Comparison of ENCODE assay signal across 17 mouse cellular contexts in the genomic region with DNA sequence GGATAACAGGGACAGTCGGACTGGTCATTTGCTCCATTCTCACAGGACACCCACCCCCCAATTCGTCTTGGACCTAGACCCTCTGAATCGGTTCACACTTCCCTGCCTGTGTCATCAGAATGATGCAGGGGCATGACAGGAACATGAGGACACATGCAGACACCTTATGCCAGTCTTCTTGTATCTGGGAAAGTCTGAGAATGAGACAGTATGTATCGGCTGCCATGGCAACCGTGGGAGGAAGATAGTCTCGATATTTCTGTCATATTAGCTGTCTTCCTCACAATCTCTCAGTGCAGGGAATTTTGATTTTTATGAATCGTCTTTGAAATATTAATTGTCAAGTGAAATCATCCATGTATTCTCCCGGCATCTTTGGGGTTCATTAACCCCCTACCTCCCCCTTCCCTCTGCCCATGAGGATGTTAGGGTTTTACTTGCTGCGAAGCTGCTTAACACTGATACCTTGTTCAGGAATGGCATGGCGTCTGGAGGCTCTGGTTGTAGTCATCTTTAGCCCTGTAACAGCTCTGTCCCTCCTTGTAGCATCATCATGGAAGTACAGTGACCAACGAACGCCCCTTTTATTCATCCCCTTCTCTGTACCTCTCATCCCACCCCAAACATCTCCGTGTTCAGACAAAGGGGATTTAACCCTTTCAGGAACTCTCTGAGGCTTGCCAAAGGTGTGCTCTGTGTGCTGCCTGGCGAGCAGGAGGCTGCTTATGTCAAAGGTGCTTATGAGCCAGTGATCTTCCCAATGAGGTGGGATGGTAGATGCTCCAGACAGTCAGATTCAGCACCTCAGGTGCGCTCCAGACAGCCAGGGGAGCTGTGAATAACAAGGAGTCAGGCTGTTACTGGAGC. TPM values are rescaled to one million over a fixed set of nuclear protein-coding genes. Genes with fewer than 3 reads are reported as not detected.
DNase-seq lines count a peak whose midpoint lies in the region; ATAC-seq and TF ChIP-seq lines count a peak whose summit lies in the region.
"Had no signal": no experiment of that assay in that cellular context is flagged by ENCODE, and none has a peak within 500 bp of the region (broad histone marks: within the 10 kb centered on the region; RNA-seq: fewer than 3 reads in every experiment).

No protein-coding gene starts in this region.

- WGBS in forebrain, postnatal 0 days = 54% methylated on average over 15 of the region's 15 CpGs

- intact Hi-C loops in heart, postnatal 25 days (cut with DNase I) = no loop called here

- no peak for TF ChIP-seq CTCF in forebrain, postnatal 0 days (IDR thresholded peaks at IDR 0.05; ENCODE audit: low read depth)

- H3K4me2 ChIP-seq in forebrain, postnatal 0 days (ENCODE audit: low read depth) = peak overlapping the region; percentile 13; the same call in 1 of the 2 replicates
- H3K4me2 ChIP-seq: limb, embryonic 15.5 days had no signal

- H3K27ac ChIP-seq in forebrain, postnatal 0 days (ENCODE audit: low read depth, low read length) = peak overlapping the region; percentile 72
- H3K27ac ChIP-seq: kidney, postnatal 0 days; limb, embryonic 15.5 days had no signal

- H3K9ac ChIP-seq in forebrain, postnatal 0 days = peak overlapping the region; percentile 19; the same call in 1 of the 2 replicates
- H3K9ac ChIP-seq: limb, embryonic 15.5 days had no signal

- H3K27me3 ChIP-seq in forebrain, postnatal 0 days (ENCODE audit: insufficient read depth, low read length) = no peaks in the 10 kb centered on the region
- H3K27me3 ChIP-seq: limb, embryonic 15.5 days; Patski had no signal

- H3K9me3 ChIP-seq in forebrain, postnatal 0 days (ENCODE audit: low read length) = no peaks in the 10 kb centered on the region
- H3K9me3 ChIP-seq: limb, embryonic 15.5 days had no signal

- DNase-seq in heart, adult 11 months = peak; percentile 85
- no peak for DNase-seq in heart, adult 9 months (ENCODE audit: low spot score in 2 of 2)
- peak; percentile 82 for DNase-seq in forebrain, postnatal 0 days
- peak; percentile 45 to 66 for DNase-seq in layer of hippocampus, postnatal 14 days (ENCODE audit: low spot score in 2 of 2)
- DNase-seq in right cerebral cortex, adult 2 months (ENCODE audit: low spot score in 2 of 2) = peak; percentile 72 to 78
- no peak for DNase-seq in heart, postnatal 25 days (ENCODE audit: low spot score)
- no peak for DNase-seq in thymus, postnatal 10 days (ENCODE audit: low spot score in 2 of 2)
- DNase-seq in spleen, postnatal 36 days (ENCODE audit: low spot score in 2 of 2) = no peak
- DNase-seq: adrenal gland, postnatal 25 days; cerebellum, adult 9-10 months; gastrocnemius, postnatal 25 days; heart, postnatal 4 days; lung, postnatal 14 days; thymus, adult 18-20 months had no signal

- H3K4me3 ChIP-seq in forebrain, postnatal 0 days (ENCODE audit: low read depth, low read length) = no peak overlapping the region
- H3K4me3 ChIP-seq: limb, embryonic 15.5 days had no signal

- 0 out of 2 replicates have a peak, but pooled peaks cover 3% of the 10 kb centered on the region for H3K4me1 ChIP-seq in forebrain, postnatal 0 days (ENCODE audit: insufficient read depth)
- H3K4me1 ChIP-seq: limb, embryonic 15.5 days had no signal

- peak; percentile 93 for ATAC-seq in forebrain, postnatal 0 days
- ATAC-seq: Patski had no signal

- no peaks in the 10 kb centered on the region for H3K36me3 ChIP-seq in forebrain, postnatal 0 days (ENCODE audit: insufficient read depth)
- H3K36me3 ChIP-seq: limb, embryonic 15.5 days had no signal

RNA-seq across cellular contexts. Expression of gene Myo3b, which starts 58.5 kb away (rescaled TPM):
- total RNA-seq in forebrain, postnatal 0 days (2014; rRNA removed) = 2.0 and 3.0 TPM in 2 replicates
- polyA plus RNA-seq in forebrain, postnatal 0 days (2015; fragmentation: Nextera tagmentation; extraction: Ambion mirVana) = 0.31 and 0.36 TPM in 2 replicates
- 1 to 10 TPM; 1.2 to 1.3 TPM for total RNA-seq in layer of hippocampus, postnatal 14 days (2021)
- total RNA-seq in heart, postnatal 25 days (2021) = not detected
- total RNA-seq: adrenal gland, postnatal 25 days; gastrocnemius, postnatal 25 days had no signal
- polyA plus RNA-seq: limb, embryonic 15.5 days had no signal

Comparison
In these comparisons a context has a peak if more than half of its experiments do, and no peak if none do; other contexts are left out.
1. DNase-seq: peak in heart, adult 11 months (single experiment), forebrain, postnatal 0 days (single experiment), layer of hippocampus, postnatal 14 days (2 of 2) and right cerebral cortex, adult 2 months (2 of 2); none in heart, adult 9 months (0 of 2), heart, postnatal 25 days (single experiment), thymus, postnatal 10 days (0 of 2) and spleen, postnatal 36 days (0 of 2).